Mouse (Mus musculus): ENCODE results near the gene Scd2. TPM values are rescaled to one million over a fixed set of nuclear protein-coding genes. Genes with fewer than 3 reads are reported as not detected.

Gene Scd2
- polyA plus RNA-seq, 1 experiment from 2014 or later: 108 TPM

DNA sequence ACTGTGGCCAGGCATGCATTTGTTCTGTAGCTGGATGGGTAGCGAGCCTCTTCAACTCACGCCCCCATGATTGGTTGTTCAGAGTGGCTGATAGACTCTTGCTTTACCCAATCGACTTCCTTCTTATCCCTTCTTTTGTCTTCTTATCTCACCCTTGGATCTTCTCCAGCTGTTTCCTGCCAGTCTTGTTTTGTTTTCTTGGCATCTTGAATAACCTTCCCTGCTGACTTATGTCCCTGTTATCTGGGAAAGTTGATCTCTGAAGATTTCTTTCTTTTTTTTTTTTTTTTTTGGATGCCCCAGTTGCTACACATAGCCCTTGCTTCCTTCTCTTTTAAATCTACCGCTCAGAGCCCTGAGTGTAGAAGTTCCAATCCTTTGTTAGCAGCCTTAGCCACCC lies 34.0 kb upstream of the Scd2 start:
- H3K36me3 ChIP-seq (replicated peaks): no peaks in the 10 kb centered on the region
- H3K4me1 ChIP-seq (replicated peaks): peaks cover 5% of the 10 kb centered on the region
- peaks cover 11% of the 10 kb centered on the region; the same call in 1 of the 2 replicates for H3K27me3 ChIP-seq
- H3K9me3 ChIP-seq (replicated peaks): no peaks in the 10 kb centered on the region
- no peak overlapping the region for H3K4me2 ChIP-seq
- ATAC-seq (ENCODE audit: insufficient read depth): no peak
- no peak overlapping the region for H3K9ac ChIP-seq
- H3K27ac ChIP-seq (replicated peaks): no peak overlapping the region
- WGBS (ENCODE audit: insufficient replicate concordance): 43% methylated on average over 4 of the region's 4 CpGs
- H3K4me3 ChIP-seq (replicated peaks): no peak overlapping the region

GRCm38 (mm10) chr19:44260487-44260886 lies 33.0 kb upstream of the Scd2 start:
- no peak overlapping the region for H3K27ac ChIP-seq (replicated peaks)
- no peak overlapping the region for H3K4me2 ChIP-seq
- peaks cover 15% of the 10 kb centered on the region for H3K4me1 ChIP-seq (replicated peaks)
- no peak overlapping the region for H3K4me3 ChIP-seq (replicated peaks)
- ATAC-seq (ENCODE audit: insufficient read depth): no peak
- H3K36me3 ChIP-seq (replicated peaks): no peaks in the 10 kb centered on the region
- H3K9me3 ChIP-seq (replicated peaks): no peaks in the 10 kb centered on the region
- H3K27me3 ChIP-seq: peaks cover 11% of the 10 kb centered on the region; the same call in 1 of the 2 replicates
- no peak overlapping the region for H3K9ac ChIP-seq
- 50% methylated on average over 5 of the region's 5 CpGs for WGBS (ENCODE audit: insufficient replicate concordance)

DNA sequence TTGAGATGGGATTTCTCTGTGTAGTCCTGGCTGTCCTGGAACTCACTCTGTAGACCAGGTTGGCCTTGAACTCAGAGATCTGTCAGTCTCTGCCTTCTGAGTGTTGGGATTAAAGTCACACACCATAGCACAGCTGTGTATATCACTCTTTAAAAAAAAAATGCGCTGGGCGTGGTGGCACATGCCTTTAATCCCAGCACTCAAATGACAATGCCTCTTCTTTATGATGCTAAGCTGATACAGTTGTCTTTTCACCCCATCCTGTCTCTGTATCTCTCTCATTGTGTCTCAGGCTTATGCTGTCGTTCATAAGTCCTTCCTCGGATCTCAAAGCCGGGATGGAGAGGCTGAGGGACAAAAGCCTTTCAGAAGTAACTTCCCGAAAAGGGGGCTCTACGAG lies 31.7 kb upstream of the Scd2 start:
- WGBS (ENCODE audit: insufficient replicate concordance): 74% methylated on average over 7 of the region's 7 CpGs
- H3K27me3 ChIP-seq: peaks cover 11% of the 10 kb centered on the region; the same call in 1 of the 2 replicates
- no peak for ATAC-seq (ENCODE audit: insufficient read depth)
- no peak overlapping the region for H3K27ac ChIP-seq (replicated peaks)
- no peaks in the 10 kb centered on the region for H3K36me3 ChIP-seq (replicated peaks)
- H3K4me3 ChIP-seq (replicated peaks): no peak overlapping the region
- no peak overlapping the region for H3K4me2 ChIP-seq
- H3K9ac ChIP-seq: no peak overlapping the region
- H3K4me1 ChIP-seq (replicated peaks): peaks cover 27% of the 10 kb centered on the region
- H3K9me3 ChIP-seq (replicated peaks): no peaks in the 10 kb centered on the region

DNA sequence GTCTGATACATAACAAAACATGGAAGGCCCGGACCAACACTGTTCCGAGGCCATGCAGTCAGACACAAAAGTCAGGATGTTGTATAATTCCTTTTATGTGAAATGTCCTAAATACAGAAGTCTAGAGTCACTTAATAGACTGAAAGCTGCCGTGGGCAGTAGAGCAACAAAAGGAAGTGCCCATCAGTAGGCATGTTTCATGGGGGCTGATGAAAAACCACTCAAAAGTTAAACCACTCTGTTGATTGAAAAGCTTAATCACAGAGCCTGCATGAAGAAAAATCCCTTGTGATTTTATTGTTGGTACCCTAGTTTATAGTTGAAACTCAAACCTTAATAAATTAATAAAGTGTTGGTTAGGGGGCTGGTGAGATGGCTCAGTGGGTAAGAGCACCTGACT lies 29.9 kb upstream of the Scd2 start:
- peaks cover 11% of the 10 kb centered on the region; the same call in 1 of the 2 replicates for H3K27me3 ChIP-seq
- H3K9me3 ChIP-seq (replicated peaks): no peaks in the 10 kb centered on the region
- peaks cover 42% of the 10 kb centered on the region for H3K4me1 ChIP-seq (replicated peaks)
- no peak overlapping the region for H3K9ac ChIP-seq
- no peak for ATAC-seq (ENCODE audit: insufficient read depth)
- no peak overlapping the region for H3K27ac ChIP-seq (replicated peaks)
- 69% methylated on average over 3 of the region's 3 CpGs for WGBS (ENCODE audit: insufficient replicate concordance)
- H3K36me3 ChIP-seq (replicated peaks): no peaks in the 10 kb centered on the region
- H3K4me3 ChIP-seq (replicated peaks): no peak overlapping the region
- no peak overlapping the region for H3K4me2 ChIP-seq

DNA sequence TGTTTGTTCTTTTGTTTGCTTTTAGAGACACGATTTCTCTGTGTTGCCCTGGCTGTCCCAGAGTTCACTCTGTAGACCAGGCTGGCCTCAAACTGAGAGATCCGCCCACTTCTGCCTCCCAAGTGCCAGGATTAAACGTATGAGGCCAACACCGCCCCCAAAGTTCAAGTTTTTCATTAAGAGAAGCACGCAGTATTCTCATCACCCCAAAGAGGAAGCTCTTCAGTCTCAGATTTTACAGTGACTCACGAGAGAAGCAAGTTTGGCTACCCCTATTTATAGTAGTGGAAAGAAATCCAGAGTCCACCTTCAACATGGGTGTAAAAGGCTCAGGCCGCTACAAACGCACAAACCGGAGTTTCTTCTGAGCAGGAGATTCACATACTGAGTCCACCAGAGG lies 29.2 kb upstream of the Scd2 start:
- Histone ChIP-seq H3K9ac (no peak overlapping the region), H3K27ac (replicated peaks) (peak overlapping the region; percentile 98), H3K4me3 (replicated peaks) (no peak overlapping the region), H3K27me3 (peaks cover 11% of the 10 kb centered on the region; the same call in 1 of the 2 replicates), H3K36me3 (replicated peaks) (no peaks in the 10 kb centered on the region), H3K4me2 (no peak overlapping the region), H3K4me1 (replicated peaks) (peaks cover 42% of the 10 kb centered on the region), H3K9me3 (replicated peaks) (no peaks in the 10 kb centered on the region)
- 48% methylated on average over 9 of the region's 9 CpGs for WGBS (ENCODE audit: insufficient replicate concordance)
- no peak for ATAC-seq (ENCODE audit: insufficient read depth)

- WGBS (ENCODE audit: insufficient replicate concordance): 46% methylated on average over 7 of the region's 7 CpGs
- peaks cover 11% of the 10 kb centered on the region; the same call in 1 of the 2 replicates for H3K27me3 ChIP-seq
- H3K9me3 ChIP-seq (replicated peaks): no peaks in the 10 kb centered on the region
- 0 out of 2 replicates have a peak overlapping the region, but pooled peaks have one; percentile 13 for H3K9ac ChIP-seq
- H3K4me3 ChIP-seq (replicated peaks): no peak overlapping the region
- peak overlapping the region; percentile 29 for H3K4me2 ChIP-seq
- no peak for ATAC-seq (ENCODE audit: insufficient read depth)
- no peaks in the 10 kb centered on the region for H3K36me3 ChIP-seq (replicated peaks)
- H3K4me1 ChIP-seq (replicated peaks): peaks cover 42% of the 10 kb centered on the region
- H3K27ac ChIP-seq (replicated peaks): peak overlapping the region; percentile 98
These were observed 28.2 kb upstream of the Scd2 start for GRCm38 (mm10) chr19:44265300-44265699.

- Histone ChIP-seq H3K4me2 (peak overlapping the region; percentile 94), H3K9me3 (replicated peaks) (no peaks in the 10 kb centered on the region), H3K36me3 (replicated peaks) (no peaks in the 10 kb centered on the region), H3K27ac (replicated peaks) (peak overlapping the region; percentile 98), H3K9ac (peak overlapping the region; percentile 76), H3K4me1 (replicated peaks) (peaks cover 42% of the 10 kb centered on the region), H3K4me3 (replicated peaks) (peak overlapping the region; percentile 68), H3K27me3 (peaks cover 11% of the 10 kb centered on the region; the same call in 1 of the 2 replicates)
- 15% methylated on average over 5 of the region's 5 CpGs for WGBS (ENCODE audit: insufficient replicate concordance)
- no peak for ATAC-seq (ENCODE audit: insufficient read depth)
These were observed 27.6 kb upstream of the Scd2 start for GRCm38 (mm10) chr19:44265911-44266337.

GRCm38 (mm10) chr19:44266458-44266823 lies 27.0 kb upstream of the Scd2 start:
- Histone ChIP-seq H3K9ac (peak overlapping the region; percentile 76), H3K4me2 (peak overlapping the region; percentile 94), H3K36me3 (replicated peaks) (no peaks in the 10 kb centered on the region), H3K9me3 (replicated peaks) (no peaks in the 10 kb centered on the region), H3K27ac (replicated peaks) (peak overlapping the region; percentile 98), H3K27me3 (0 out of 2 replicates have a peak, but pooled peaks cover 7% of the 10 kb centered on the region), H3K4me3 (replicated peaks) (peak overlapping the region; percentile 68), H3K4me1 (replicated peaks) (peaks cover 42% of the 10 kb centered on the region)
- ATAC-seq (ENCODE audit: insufficient read depth): peak; percentile 29
- 15% methylated on average over 6 of the region's 6 CpGs for WGBS (ENCODE audit: insufficient replicate concordance)

- under 1% methylated on average over 43 of the region's 43 CpGs for WGBS (ENCODE audit: insufficient replicate concordance)
- peak overlapping the region; percentile 76 for H3K9ac ChIP-seq
These were observed 26.5 kb upstream of the Scd2 start for GRCm38 (mm10) chr19:44266824-44267498.

GRCm38 (mm10) chr19:44267499-44268002 lies 25.9 kb upstream of the Scd2 start:
- Histone ChIP-seq H3K9ac (peak overlapping the region; percentile 76), H3K4me3 (replicated peaks) (peak overlapping the region; percentile 68), H3K27ac (replicated peaks) (peak overlapping the region; percentile 98), H3K27me3 (no peaks in the 10 kb centered on the region), H3K4me1 (replicated peaks) (peaks cover 42% of the 10 kb centered on the region), H3K4me2 (peak overlapping the region; percentile 94), H3K36me3 (replicated peaks) (no peaks in the 10 kb centered on the region), H3K9me3 (replicated peaks) (no peaks in the 10 kb centered on the region)
- WGBS (ENCODE audit: insufficient replicate concordance): 14% methylated on average over 18 of the region's 18 CpGs
- no peak for ATAC-seq (ENCODE audit: insufficient read depth)

More at GRCm38 (mm10) chr19:44266824-44267498, 26.5 kb upstream of the Scd2 start:
- Histone ChIP-seq H3K36me3 (replicated peaks) (no peaks in the 10 kb centered on the region), H3K27me3 (0 out of 2 replicates have a peak, but pooled peaks cover 6% of the 10 kb centered on the region), H3K4me1 (replicated peaks) (peaks cover 42% of the 10 kb centered on the region), H3K4me2 (peak overlapping the region; percentile 94), H3K27ac (replicated peaks) (peak overlapping the region; percentile 98), H3K4me3 (replicated peaks) (peak overlapping the region; percentile 68), H3K9me3 (replicated peaks) (no peaks in the 10 kb centered on the region)
- ATAC-seq (ENCODE audit: insufficient read depth): peak; percentile 97

DNA sequence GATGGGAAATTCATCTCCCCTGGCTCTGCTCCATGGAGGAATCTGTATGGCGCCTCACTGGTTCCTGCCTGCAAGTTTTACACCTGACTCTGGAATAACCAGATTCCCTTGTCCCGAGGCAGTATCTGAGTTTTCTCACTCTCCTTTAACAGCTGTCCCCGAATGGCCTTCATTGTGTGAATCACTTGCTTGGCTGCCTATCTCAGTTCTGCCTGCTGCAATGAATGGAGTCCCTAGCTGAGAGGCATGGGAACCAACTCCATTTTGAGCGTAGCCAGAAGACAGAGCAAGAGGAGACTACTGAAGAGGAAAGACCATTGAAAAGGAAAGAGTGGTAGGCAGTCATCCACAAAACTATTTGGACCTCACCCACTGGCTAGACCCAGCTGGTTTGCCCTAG lies 19.8 kb upstream of the Scd2 start:
- H3K4me3 ChIP-seq (replicated peaks): no peak overlapping the region
- H3K27me3 ChIP-seq: no peaks in the 10 kb centered on the region
- no peak for ATAC-seq (ENCODE audit: insufficient read depth)
- no peak overlapping the region for H3K9ac ChIP-seq
- no peaks in the 10 kb centered on the region for H3K9me3 ChIP-seq (replicated peaks)
- 63% methylated on average over 4 of the region's 4 CpGs for WGBS (ENCODE audit: insufficient replicate concordance)
- H3K27ac ChIP-seq (replicated peaks): no peak overlapping the region
- H3K4me1 ChIP-seq (replicated peaks): no peaks in the 10 kb centered on the region
- H3K4me2 ChIP-seq: no peak overlapping the region
- H3K36me3 ChIP-seq (replicated peaks): no peaks in the 10 kb centered on the region
